Mouse (Mus musculus) small intestine, adult 10 weeks (tissue): ENCODE results near the gene 5830411N06Rik. TPM values are rescaled to one million over a fixed set of nuclear protein-coding genes. Genes with fewer than 3 reads are reported as not detected.

Experiments used
- polyA plus RNA-seq: library from polyadenylated mRNA; stranded (reverse); fragments of 350-450 nt; fragmentation: Illumina TruSeq; extraction: RNeasy Lipid Tissue Mini Kit (QIAGEN cat#74804); gene quantifications from one replicate; pipeline ENCODE4 v1.2.3, GENCODE M21; 2014; ENCODE audit warnings: low replicate concordance

Gene 5830411N06Rik
- not detected for polyA plus RNA-seq

GRCm38 (mm10) chr7:140247216-140247615 is at the start of gene 5830411N06Rik:
TSS of gene 5830411N06Rik (plus strand) at chr7:140247284.

GRCm38 (mm10) chr7:140205864-140206263 is 41.2 kb upstream of the 5830411N06Rik start, which contains the start of gene Olfr524:
TSS of gene Olfr524 (minus strand) at chr7:140205964.

GRCm38 (mm10) chr7:140217967-140218366 is 29.1 kb upstream of the 5830411N06Rik start, which contains the start of gene Cd163l1:
TSS of gene Cd163l1 (plus strand) at chr7:140218267.

GRCm38 (mm10) chr7:140320558-140320957 is 73.5 kb downstream of the 5830411N06Rik start, which contains the start of gene Olfr525:
TSS of gene Olfr525 (plus strand) at chr7:140320858.

GRCm38 (mm10) chr7:140333717-140334116 is 86.6 kb downstream of the 5830411N06Rik start, which contains the start of gene Olfr527:
TSS of gene Olfr527 (plus strand) at chr7:140334017.

Other genes starting within 250 kb of the 5830411N06Rik start
- gene Zfp511, start 210.9 kb upstream of the 5830411N06Rik start, polyA plus RNA-seq = 7.8 TPM
- 4.9 TPM for gene Tubgcp2, start 210.6 kb upstream of the 5830411N06Rik start, polyA plus RNA-seq
- gene Msx3, start 198.2 kb upstream of the 5830411N06Rik start, polyA plus RNA-seq = not detected
- not detected for gene Caly, start 164.7 kb upstream of the 5830411N06Rik start, polyA plus RNA-seq
- gene Prap1, start 153.9 kb upstream of the 5830411N06Rik start, polyA plus RNA-seq = 108 TPM
- gene Fuom, start 144.8 kb upstream of the 5830411N06Rik start, polyA plus RNA-seq = 54.7 TPM
- gene Paox, start 131.5 kb upstream of the 5830411N06Rik start, polyA plus RNA-seq = 2.9 TPM
- gene Echs1, start 130.8 kb upstream of the 5830411N06Rik start, polyA plus RNA-seq = 65.0 TPM
- gene Mtg1, start 109.7 kb upstream of the 5830411N06Rik start, polyA plus RNA-seq = 1.1 TPM
- 0.11 TPM for gene Sprn, start 92.4 kb upstream of the 5830411N06Rik start, polyA plus RNA-seq
- gene Olfr522, start 82.5 kb upstream of the 5830411N06Rik start, polyA plus RNA-seq = not detected
- gene Olfr523, start 74.1 kb upstream of the 5830411N06Rik start, polyA plus RNA-seq = not detected
- gene Olfr524, start 41.3 kb upstream of the 5830411N06Rik start, polyA plus RNA-seq = not detected
- gene Cd163l1, start 29.0 kb upstream of the 5830411N06Rik start, polyA plus RNA-seq = not detected
- not detected for gene Olfr525, start 73.6 kb downstream of the 5830411N06Rik start, polyA plus RNA-seq
- not detected for gene Olfr527, start 86.7 kb downstream of the 5830411N06Rik start, polyA plus RNA-seq
- gene Olfr60, start 114.4 kb downstream of the 5830411N06Rik start, polyA plus RNA-seq = 0.33 TPM
- not detected for gene Olfr530, start 129.0 kb downstream of the 5830411N06Rik start, polyA plus RNA-seq
- not detected for gene Olfr531, start 155.6 kb downstream of the 5830411N06Rik start, polyA plus RNA-seq
- not detected for gene Olfr532, start 174.4 kb downstream of the 5830411N06Rik start, polyA plus RNA-seq
- not detected for gene Olfr533, start 216.1 kb downstream of the 5830411N06Rik start, polyA plus RNA-seq
- not detected for gene Olfr535, start 236.9 kb downstream of the 5830411N06Rik start, polyA plus RNA-seq